Mouse (Mus musculus): ENCODE results near the gene Fam81a.

GRCm38 (mm10) chr9:70086091-70086490 is 56.3 kb downstream of the Fam81a start:
- TF ChIP-seq CTCF (IDR thresholded peaks at IDR 0.05) (no peak), EP300 (IDR thresholded peaks at IDR 0.05) (no peak)
